Mouse (Mus musculus) megakaryocyte, embryonic 14.5 days (primary cell): Measurements from ENCODE around the gene Cald1.

Source experiments
- FLI1 ChIP-seq: IDR thresholded peaks from 2 replicates; pipeline ENCODE4 v1.6.1; 2012; ENCODE audit warnings: low read length, inconsistent platforms, mixed read lengths
- GATA1 ChIP-seq: IDR thresholded peaks from 3 replicates; pipeline ENCODE4 v1.6.1; 2012; ENCODE audit warnings: mixed read lengths, low read length, inconsistent platforms, borderline replicate concordance

DNA sequence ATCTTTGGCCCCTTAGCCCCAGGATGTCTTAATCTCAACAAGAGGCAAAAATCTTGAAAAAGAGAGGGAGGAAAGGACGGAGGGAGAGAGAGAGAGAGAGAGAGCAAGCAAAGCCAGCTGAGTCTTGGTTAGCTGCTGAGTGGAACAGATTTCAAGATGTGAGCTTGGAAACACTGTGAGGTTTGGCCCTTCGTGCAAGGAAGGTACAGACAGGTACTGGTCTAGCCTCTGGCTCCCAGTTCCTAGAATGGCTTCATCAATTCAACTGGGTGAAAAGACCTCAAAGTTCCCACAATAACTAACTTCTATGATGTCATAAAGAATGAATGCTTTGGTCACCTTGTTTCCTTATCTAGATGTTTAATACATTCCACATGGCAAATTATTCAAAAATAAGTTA, 178.8 kb downstream of the Cald1 start:
- TF ChIP-seq GATA1: no peak
- no peak for TF ChIP-seq FLI1
